ENCODE assay signal across 9 mouse cellular contexts in genomic region chr4:130874601-130875000, GRCm38 (mm10). TPM values are rescaled to one million over a fixed set of nuclear protein-coding genes. Genes with fewer than 3 reads are reported as not detected.
A peak's percentile ranks its signal among the peaks of the same experiment; 100 is the strongest.
DNase-seq lines count a peak whose midpoint lies in the region; ATAC-seq lines count a peak whose summit lies in the region.
"Had no signal": no experiment of that assay in that cellular context is flagged by ENCODE, and none has a peak within 500 bp of the region (broad histone marks: within the 10 kb centered on the region; RNA-seq: fewer than 3 reads in every experiment).

No protein-coding gene starts in this region.

- H3K4me1 ChIP-seq in heart, embryonic 12.5 days (replicated peaks), result peaks cover 21% of the 10 kb centered on the region
- H3K4me1 ChIP-seq in kidney, embryonic 14.5 days (ENCODE audit: control insufficient read depth, insufficient read depth, low read length), result peaks cover 28% of the 10 kb centered on the region
- peaks cover 22% of the 10 kb centered on the region for H3K4me1 ChIP-seq in midbrain, embryonic 14.5 days (ENCODE audit: control insufficient read depth, insufficient read depth, low read length)

- H3K9ac ChIP-seq in heart, embryonic 12.5 days, result no peak overlapping the region
- no peak overlapping the region for H3K9ac ChIP-seq in kidney, embryonic 14.5 days (ENCODE audit: low read depth, low read length)
- H3K9ac ChIP-seq in midbrain, embryonic 14.5 days (replicated peaks; ENCODE audit: low read length), result no peak overlapping the region

- peaks cover 19% of the 10 kb centered on the region for H3K27me3 ChIP-seq in heart, embryonic 12.5 days (replicated peaks)
- no peaks in the 10 kb centered on the region for H3K27me3 ChIP-seq in kidney, embryonic 14.5 days (ENCODE audit: control insufficient read depth, insufficient read depth, low read length)
- H3K27me3 ChIP-seq in midbrain, embryonic 14.5 days (ENCODE audit: control insufficient read depth, insufficient read depth, low read length), result peaks cover 6% of the 10 kb centered on the region; the same call in 1 of the 2 replicates

- no peak overlapping the region for H3K4me3 ChIP-seq in heart, embryonic 12.5 days
- H3K4me3 ChIP-seq in kidney, embryonic 14.5 days (ENCODE audit: low read length), result no peak overlapping the region
- H3K4me3 ChIP-seq in midbrain, embryonic 14.5 days (replicated peaks; ENCODE audit: low read depth, low read length), result no peak overlapping the region
- H3K4me3 ChIP-seq: myocyte had no signal

- no peak overlapping the region for H3K27ac ChIP-seq in heart, embryonic 12.5 days (ENCODE audit: poor library complexity, severe bottlenecking)
- no peak overlapping the region for H3K27ac ChIP-seq in kidney, embryonic 14.5 days (ENCODE audit: low read depth, low read length)
- peak overlapping the region; percentile 52; the same call in 1 of the 2 replicates for H3K27ac ChIP-seq in midbrain, embryonic 14.5 days (replicated peaks; ENCODE audit: low read depth, low read length)

- ATAC-seq in heart, embryonic 12.5 days (ENCODE audit: insufficient number of reproducible peaks, low FRiP score), result peak; percentile 31; the same call in 1 of the 2 replicates
- peak; percentile 41 for ATAC-seq in kidney, embryonic 14.5 days (ENCODE audit: low FRiP score, low TSS enrichment)
- peak; percentile 43 for ATAC-seq in midbrain, embryonic 14.5 days (ENCODE audit: low FRiP score, low TSS enrichment)
- no peak for ATAC-seq in granulocyte monocyte progenitor cell, adult 5-6 weeks (replicated peaks; ENCODE audit: poor library complexity, severe bottlenecking)

- 21% methylated on average over 10 of the region's 10 CpGs for WGBS in heart, embryonic 12.5 days
- WGBS in kidney, embryonic 14.5 days, result 17% methylated on average over 10 of the region's 10 CpGs
- WGBS in midbrain, embryonic 14.5 days, result 8% methylated on average over 10 of the region's 10 CpGs

- peak; percentile 65 for DNase-seq in right cerebral cortex, postnatal 14 days
- no peak for DNase-seq in right cerebral cortex, adult 2 months (ENCODE audit: low spot score in 2 of 2)
- DNase-seq in cerebellum, postnatal 4 days (ENCODE audit: low spot score in 2 of 2), result peak; percentile 60 to 83
- DNase-seq in midbrain, embryonic 14.5 days, result peak; percentile 91
- no peak for DNase-seq in frontal cortex, adult 2 months (ENCODE audit: extremely low spot score in 1 of 2, low spot score in 1 of 2)

- H3K36me3 ChIP-seq in heart, embryonic 12.5 days, result no peaks in the 10 kb centered on the region
- H3K36me3 ChIP-seq in kidney, embryonic 14.5 days (ENCODE audit: control insufficient read depth, insufficient read depth, low read length), result no peaks in the 10 kb centered on the region
- H3K36me3 ChIP-seq in midbrain, embryonic 14.5 days (ENCODE audit: control insufficient read depth, insufficient read depth, low read length), result no peaks in the 10 kb centered on the region

- peak overlapping the region; percentile 30 for H3K4me2 ChIP-seq in heart, embryonic 12.5 days
- no peak overlapping the region for H3K4me2 ChIP-seq in kidney, embryonic 14.5 days (replicated peaks; ENCODE audit: low read depth, low read length)
- peak overlapping the region; percentile 15; the same call in 1 of the 2 replicates for H3K4me2 ChIP-seq in midbrain, embryonic 14.5 days (ENCODE audit: low read length)

- no peaks in the 10 kb centered on the region for H3K9me3 ChIP-seq in heart, embryonic 12.5 days (replicated peaks)
- no peaks in the 10 kb centered on the region for H3K9me3 ChIP-seq in kidney, embryonic 14.5 days (ENCODE audit: control insufficient read depth, low read length)
- H3K9me3 ChIP-seq in midbrain, embryonic 14.5 days (ENCODE audit: control insufficient read depth, low read length), result no peaks in the 10 kb centered on the region

RNA-seq across cellular contexts. Expression of gene Laptm5, which starts 38.3 kb away (rescaled TPM):
- 13.7 and 16.0 TPM in 2 replicates for polyA plus RNA-seq in heart, embryonic 12.5 days (2016; fragmentation: Nextera tagmentation; extraction: Ambion mirVana)
- polyA plus RNA-seq in kidney, embryonic 14.5 days (2014; fragmentation: Nextera tagmentation; extraction: Ambion mirVana), result 19.7 and 29.5 TPM in 2 replicates
- polyA plus RNA-seq in midbrain, embryonic 14.5 days (2014; fragmentation: Nextera tagmentation; extraction: Ambion mirVana), result 14.3 and 31.7 TPM in 2 replicates
- total RNA-seq in granulocyte monocyte progenitor cell, adult 5-6 weeks (2014; fragmentation: Nextera tagmentation), result 561 and 568 TPM in 2 replicates
- total RNA-seq in granulocyte monocyte progenitor cell, adult 5-6 weeks (2017), result 131 and 136 TPM in 2 replicates
- polyA plus RNA-seq in frontal cortex, adult 2 months (2012; rRNA removed), result 45.3 and 63.2 TPM in 2 replicates

Comparison
In these comparisons a context has a peak if more than half of its experiments do, and no peak if none do; other contexts are left out.
1. DNase-seq: peak in right cerebral cortex, postnatal 14 days (single experiment), cerebellum, postnatal 4 days (2 of 2) and midbrain, embryonic 14.5 days (single experiment); none in right cerebral cortex, adult 2 months (0 of 2) and frontal cortex, adult 2 months (0 of 2).